Mouse (Mus musculus) small intestine, adult 2 months (tissue): ENCODE results near the gene Ctdnep1.

Experiments
- CTCF ChIP-seq: fragments of 200-500 bp; IDR thresholded peaks from 2 replicates; pipeline ENCODE4 v1.5.1; 2012; ENCODE audit warnings: low read depth, mild to moderate bottlenecking, control low read depth, inconsistent platforms, low read length, moderate library complexity, mixed read lengths; ENCODE audit not compliant: insufficient replicate concordance, insufficient read length; ENCODE audit errors: extremely low read depth
- POLR2A ChIP-seq: fragments of 200-500 bp; IDR thresholded peaks from 2 replicates; pipeline ENCODE4 v1.6.1; 2012; ENCODE audit warnings: low read depth, mild to moderate bottlenecking, control low read depth, inconsistent platforms, low read length, moderate library complexity

- no peak for TF ChIP-seq POLR2A
- TF ChIP-seq CTCF, result no peak
Measured at GRCm38 (mm10) chr11:70010961-70011360, 30.0 kb downstream of the Ctdnep1 start.
